Mouse (Mus musculus): ENCODE results near the gene Pex11b.
"Not testable (repeated sequence)": the region's sequence is repeated elsewhere in the genome, so short reads cannot be mapped to it uniquely, and the experiment has no call there.

Pex11b gene

DNA sequence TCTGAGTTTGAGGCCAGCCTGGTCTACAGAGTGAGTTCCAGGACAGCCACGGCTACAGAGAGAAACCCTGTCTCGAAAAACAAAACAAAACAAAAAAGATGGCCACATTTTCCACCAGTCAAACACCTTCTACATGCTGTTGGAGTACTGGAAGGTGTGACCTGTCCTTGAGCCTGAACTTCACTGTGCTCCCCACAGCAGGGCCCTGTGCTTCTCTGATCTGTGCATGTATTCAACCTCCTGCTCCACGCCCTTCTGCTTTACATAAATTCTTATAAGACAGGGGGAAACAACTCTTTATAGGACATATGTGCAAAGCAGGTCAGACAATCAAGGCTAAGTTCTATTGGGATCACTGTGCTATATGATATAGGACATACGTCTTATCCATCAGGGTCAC is 12.0 kb upstream of the Pex11b start:
- DNase-seq (ENCODE audit: low spot score in 2 of 2), result no peak

DNA sequence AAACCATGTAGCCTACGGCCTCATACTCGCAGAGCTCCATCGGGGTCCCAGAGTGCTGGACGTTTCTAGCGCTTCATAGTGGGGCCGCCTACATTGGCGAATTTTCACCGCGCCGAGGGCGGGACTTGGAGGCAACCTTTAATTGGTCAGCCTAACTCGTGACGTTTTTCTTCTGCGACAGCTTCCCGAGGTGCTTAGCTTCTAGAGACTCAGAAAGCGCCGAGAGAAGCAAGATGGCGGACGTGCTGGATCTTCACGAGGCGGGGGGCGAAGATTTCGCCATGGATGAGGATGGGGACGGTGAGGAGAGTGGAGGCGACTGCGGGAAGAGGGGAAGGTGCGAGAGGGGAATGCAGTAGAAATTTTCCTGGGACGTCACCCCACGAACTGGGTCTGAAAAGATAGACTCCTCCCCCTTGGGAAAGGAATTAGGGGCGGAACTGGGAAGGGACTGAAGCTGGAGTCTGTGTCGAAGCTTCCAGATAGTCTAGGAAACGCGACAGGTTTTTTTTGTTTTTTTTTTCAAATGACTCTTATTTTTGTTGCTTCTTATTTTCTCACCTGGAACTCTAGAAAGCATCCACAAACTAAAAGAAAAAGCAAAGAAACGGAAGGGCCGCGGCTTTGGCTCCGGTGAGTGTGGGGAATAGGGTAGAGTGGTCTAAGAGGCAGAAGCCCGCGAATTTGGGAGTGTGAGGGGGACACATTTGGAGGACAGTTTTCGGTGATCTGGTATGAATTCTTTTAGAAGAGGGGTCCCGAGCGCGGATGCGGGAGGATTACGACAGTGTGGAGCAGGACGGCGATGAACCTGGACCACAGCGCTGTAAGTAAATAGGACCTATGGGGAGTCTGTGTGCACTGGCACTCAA is 5.2 kb upstream of the Pex11b start, which contains the start of gene Rbm8a:
Gene Rbm8a (plus strand): TSS at position 205 of the 872 bp plus-strand sequence.
- DNase-seq (ENCODE audit: low spot score in 2 of 2), result peak; percentile 94 to 96

GRCm38 (mm10) chr3:96632058-96632457 is 3.1 kb upstream of the Pex11b start:
- DNase-seq (ENCODE audit: low spot score in 2 of 2), result no peak

DNA sequence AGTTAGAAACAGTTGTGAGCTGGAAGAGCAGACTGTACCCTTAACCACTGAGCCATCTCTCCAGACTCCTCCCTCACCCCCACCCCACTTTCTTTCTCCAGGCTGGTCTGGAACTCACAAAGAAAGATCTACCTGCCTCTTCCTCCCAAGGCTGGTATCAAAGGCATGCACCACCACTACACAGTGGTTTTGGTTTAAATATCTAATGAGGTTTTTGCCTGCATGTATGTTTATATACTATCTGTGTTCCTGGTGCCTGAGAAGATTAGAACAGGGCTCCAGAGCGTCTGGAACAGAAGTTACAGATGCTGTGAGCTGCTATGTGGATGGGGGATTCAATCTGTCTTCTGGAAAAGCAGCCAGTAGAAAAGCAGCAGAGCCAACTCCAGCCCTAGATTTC is 1.2 kb upstream of the Pex11b start:
- DNase-seq (ENCODE audit: low spot score in 2 of 2), result no peak

DNA sequence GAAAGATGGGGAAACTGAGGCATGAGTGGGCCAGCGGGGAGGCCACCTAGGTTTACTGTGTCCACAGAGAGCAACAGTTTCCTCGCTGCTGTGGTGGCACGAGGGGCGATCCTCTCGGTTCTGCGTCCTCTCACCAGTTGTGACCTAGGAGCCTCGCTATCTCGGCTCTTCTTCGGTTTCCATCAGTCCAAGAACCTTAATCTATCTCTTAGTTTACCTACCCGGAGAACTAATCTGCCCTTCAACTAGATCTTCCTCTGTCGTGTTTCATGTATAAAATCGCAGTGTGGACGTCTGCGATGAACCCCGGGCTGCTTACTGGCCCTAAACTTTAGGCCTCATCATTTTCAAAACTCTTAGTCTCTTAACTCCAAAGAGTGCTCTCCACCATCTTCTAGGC is 730 bp downstream of the Pex11b start:
- DNase-seq (ENCODE audit: low spot score in 2 of 2), result no peak

- DNase-seq (ENCODE audit: low spot score in 2 of 2), result no peak
These were observed 1.3 kb downstream of the Pex11b start for GRCm38 (mm10) chr3:96636448-96636847.

- DNase-seq (ENCODE audit: low spot score in 2 of 2), result peak; percentile 58 to 66
These were observed 4.0 kb downstream of the Pex11b start for GRCm38 (mm10) chr3:96639219-96639618.

DNA sequence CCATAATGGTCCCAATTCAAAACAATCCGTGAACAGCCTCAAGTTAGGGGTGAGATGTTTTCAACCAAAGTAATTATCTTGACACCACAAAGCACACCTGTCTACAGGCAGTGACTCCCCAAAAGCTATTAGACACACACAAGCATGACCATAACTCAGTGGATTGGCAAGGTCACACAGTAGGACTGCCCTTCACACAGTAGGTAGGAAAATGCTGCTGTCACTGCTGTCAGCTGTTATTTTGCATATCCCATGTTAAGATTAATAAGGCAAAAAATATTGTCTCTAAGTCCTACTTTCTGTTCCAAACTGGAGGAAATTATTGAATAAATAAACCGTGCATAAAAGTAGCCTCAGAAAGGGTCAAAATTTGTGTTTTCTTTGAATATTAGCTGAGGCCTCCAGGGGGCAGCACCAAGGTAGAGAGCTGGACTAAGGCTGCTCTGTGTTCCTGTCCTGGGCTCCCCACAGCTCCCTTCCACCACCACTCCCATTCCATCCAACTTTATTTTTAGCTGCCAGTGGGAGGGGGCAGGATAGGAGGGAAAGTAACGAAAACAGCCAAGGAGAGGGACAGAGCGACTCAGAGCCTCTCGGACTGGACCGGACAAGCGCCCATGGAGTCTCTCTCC is 10.0 kb downstream of the Pex11b start, which contains the start of gene Itga10:
Gene Itga10 (plus strand): TSS at position 567 of the 632 bp plus-strand sequence.
- peak in 1 of 2 experiments; percentile 14 for DNase-seq (ENCODE audit: low spot score in 2 of 2)

- no peak for DNase-seq (ENCODE audit: low spot score in 2 of 2)
These were observed 12.2 kb downstream of the Pex11b start for GRCm38 (mm10) chr3:96647365-96647764.

- peak; percentile 24 to 47 for DNase-seq (ENCODE audit: low spot score in 2 of 2)
These were observed 25.7 kb downstream of the Pex11b start for GRCm38 (mm10) chr3:96660901-96661300.

- DNase-seq (ENCODE audit: low spot score in 2 of 2), result no peak
These were observed 27.6 kb downstream of the Pex11b start for GRCm38 (mm10) chr3:96662731-96663316.

- peak; percentile 31 to 50 for DNase-seq (ENCODE audit: low spot score in 2 of 2)
These were observed 28.5 kb downstream of the Pex11b start for GRCm38 (mm10) chr3:96663432-96664239.

DNA sequence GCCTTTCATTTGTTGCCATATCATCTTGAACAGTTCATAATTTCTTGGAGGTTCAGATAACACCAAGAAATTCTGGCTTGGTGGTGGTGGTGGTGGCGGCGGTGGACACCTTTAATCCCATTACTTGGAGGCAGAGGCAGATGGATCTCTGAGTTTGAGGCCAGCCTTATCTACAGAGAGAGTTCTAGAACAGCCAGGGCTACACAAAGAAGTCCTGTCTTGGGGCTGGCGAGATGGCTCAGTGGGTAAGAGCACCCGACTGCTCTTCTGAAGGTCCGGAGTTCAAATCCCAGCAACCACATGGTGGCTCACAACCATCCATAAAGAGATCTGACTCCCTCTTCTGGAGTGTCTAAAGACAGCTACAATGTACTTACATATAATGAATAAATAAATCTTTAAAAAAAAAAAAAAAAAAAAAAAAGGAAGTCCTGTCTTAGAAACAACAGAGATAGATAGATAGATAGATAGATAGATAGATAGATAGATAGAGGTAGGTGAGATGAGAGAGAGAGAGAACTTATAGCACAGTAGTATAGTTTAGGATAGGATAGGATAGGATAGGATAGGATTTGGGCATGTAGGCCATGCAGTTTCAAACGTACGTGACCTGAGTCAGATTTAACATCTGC is 30.7 kb downstream of the Pex11b start:
- DNase-seq (ENCODE audit: low spot score in 2 of 2), result not testable (repeated sequence)

DNA sequence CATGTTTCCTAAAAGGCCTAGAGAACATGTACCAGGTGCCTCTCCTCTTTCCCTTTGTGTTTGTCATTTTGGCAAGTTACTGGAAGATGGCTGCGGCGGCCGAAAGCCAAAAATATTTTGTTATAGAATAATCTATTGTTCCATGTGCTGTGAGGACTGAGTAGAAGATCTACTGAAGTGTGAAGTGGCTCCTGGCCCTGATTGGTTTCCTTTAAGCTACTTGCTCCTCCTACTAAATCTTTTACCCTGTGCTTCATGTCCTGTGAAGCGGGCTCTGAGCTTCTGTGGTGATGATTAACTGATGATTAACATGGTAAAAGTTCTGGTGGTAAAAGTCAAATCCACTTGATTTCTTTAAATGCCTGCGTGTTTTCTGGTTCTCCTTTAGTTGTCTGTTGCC is 31.7 kb downstream of the Pex11b start:
- DNase-seq (ENCODE audit: low spot score in 2 of 2), result no peak

GRCm38 (mm10) chr3:96667316-96667715 is 32.1 kb downstream of the Pex11b start:
- no peak for DNase-seq (ENCODE audit: low spot score in 2 of 2)

- DNase-seq (ENCODE audit: low spot score in 2 of 2), result no peak
These were observed 33.4 kb downstream of the Pex11b start for GRCm38 (mm10) chr3:96668424-96669067.

DNA sequence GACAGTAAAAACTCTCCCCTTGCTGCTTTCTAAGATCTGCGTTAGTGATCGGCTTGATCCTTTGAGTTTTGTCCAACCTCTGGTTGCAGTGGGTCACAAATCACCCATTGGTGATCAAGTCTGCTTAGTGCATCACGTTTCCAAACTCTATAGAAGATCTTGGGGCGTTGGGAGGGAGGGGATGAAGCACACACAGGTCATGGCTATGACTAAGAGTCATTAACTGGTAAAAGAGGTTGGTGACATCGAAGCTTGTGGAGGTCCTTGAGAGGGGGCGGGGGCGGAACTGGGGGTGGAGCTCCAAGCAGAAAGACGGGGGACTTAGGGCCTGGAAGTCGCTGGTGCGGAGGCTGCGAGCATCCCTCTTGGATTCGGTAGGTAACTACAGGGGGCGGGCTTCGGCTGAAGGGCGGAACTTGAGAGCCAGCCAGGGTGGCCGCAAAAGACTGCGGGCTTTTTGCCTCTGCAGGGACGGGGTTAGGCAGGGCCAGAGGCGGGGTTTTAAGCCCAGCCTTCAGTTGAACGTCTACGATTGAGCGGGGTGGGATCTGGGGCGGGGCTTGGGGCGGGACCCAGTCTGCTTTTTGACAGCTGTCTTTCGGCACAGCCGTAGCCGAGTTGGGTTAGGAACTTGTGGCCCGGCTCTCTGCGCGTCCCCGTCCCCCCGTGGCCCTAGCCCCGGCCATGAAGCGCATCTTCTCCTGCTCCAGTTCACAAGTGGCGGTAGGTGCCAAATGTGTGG is 34.7 kb downstream of the Pex11b start, which contains the start of gene Ankrd35:
Gene Ankrd35 (plus strand): TSS at position 405 of the 742 bp plus-strand sequence.
- peak; percentile 83 to 84 for DNase-seq (ENCODE audit: low spot score in 2 of 2)

DNA sequence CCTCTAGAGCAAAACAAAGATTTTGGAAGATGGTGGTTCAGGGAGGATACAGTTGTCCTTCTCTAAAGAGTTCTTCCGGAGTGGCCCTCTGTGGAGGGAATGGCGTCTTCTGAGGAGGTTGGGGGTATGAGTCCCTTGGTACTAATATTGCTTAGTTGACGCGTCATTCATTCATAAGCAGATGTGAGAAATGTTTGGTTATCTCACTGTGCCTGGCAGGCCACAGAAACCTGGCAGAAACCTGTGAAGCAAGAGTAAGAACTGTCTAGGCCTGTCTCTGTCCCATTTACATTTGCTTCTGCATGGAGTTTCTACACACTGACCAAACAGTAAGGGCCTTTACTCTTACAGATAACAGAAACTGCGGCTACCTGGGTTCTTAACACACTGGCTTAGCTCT is 36.3 kb downstream of the Pex11b start:
- DNase-seq (ENCODE audit: low spot score in 2 of 2), result no peak

GRCm38 (mm10) chr3:96673514-96673913 is 38.3 kb downstream of the Pex11b start:
- DNase-seq (ENCODE audit: low spot score in 2 of 2), result no peak

DNA sequence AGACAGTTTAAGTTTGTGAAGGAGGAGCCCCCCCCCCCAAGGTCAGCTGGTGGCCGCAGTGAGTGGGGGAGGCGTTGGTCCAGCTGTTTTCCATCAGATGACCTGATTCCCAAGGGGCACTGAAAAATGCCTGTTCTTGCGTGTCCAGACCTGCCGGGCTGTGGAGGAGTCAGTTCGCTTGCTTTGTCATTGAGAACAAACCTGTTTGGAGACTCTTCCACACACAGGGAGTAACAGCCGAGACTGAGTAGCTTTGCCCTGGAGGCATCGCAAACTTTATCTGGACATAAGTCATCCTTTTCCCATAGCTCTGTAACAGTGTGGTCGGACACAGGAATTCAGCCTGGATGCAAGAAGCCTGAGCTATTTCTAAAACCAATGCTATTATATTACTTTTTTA is 39.3 kb downstream of the Pex11b start:
- DNase-seq (ENCODE audit: low spot score in 2 of 2), result no peak

Measured in spleen, postnatal 36 days (tissue).